Mouse (Mus musculus): ENCODE data around the gene P2rx4. TPM values are rescaled to one million over a fixed set of nuclear protein-coding genes. Genes with fewer than 3 reads are reported as not detected.

Gene P2rx4
- total RNA-seq, 2 experiments from 2014 or later, result 17.3 to 17.6 TPM

Small RNA genes lying within 50 kb of the gene (microRNA-seq; reads per million reads assigned to microRNA genes)
- gene Mir8115, result 1.4 to 1.7 reads per million in 2 experiments

Other genes starting within 250 kb of the P2rx4 start
- 1,000 to 10,000 TPM; 7,820 to 7,948 TPM for gene Atp2a2, start 205.3 kb upstream of the P2rx4 start, total RNA-seq (2021)
- 10 to 100 TPM; 51.7 to 53.1 TPM for gene Ift81, start 93.0 kb upstream of the P2rx4 start, total RNA-seq (2021)
- 1 to 10 TPM; 3.5 to 5.2 TPM for gene P2rx7, start 63.6 kb upstream of the P2rx4 start, total RNA-seq (2021)
- 10 to 100 TPM; 15.6 to 16.5 TPM for gene Camkk2, start 71.9 kb downstream of the P2rx4 start, total RNA-seq (2021)
- gene Anapc5, start 113.8 kb downstream of the P2rx4 start, total RNA-seq (2021), result 100 to 1,000 TPM; 215 to 217 TPM
- 10 to 100 TPM; 26.8 to 32.9 TPM for gene Rnf34, start 142.5 kb downstream of the P2rx4 start, total RNA-seq (2021)

All from heart, postnatal 10 days (tissue).